Mouse (Mus musculus): ENCODE measurements at regions not wholly inside any gene's neighbourhood (a gene's known extent, or its start where the extent isn't known, plus 50 kb on each side); places are given as distances from the start of the nearest gene placed in this dataset.
A peak's percentile ranks its signal among the peaks of the same experiment; 100 is the strongest.
"Not testable (repeated sequence)": the region's sequence is repeated elsewhere in the genome, so short reads cannot be mapped to it uniquely, and the experiment has no call there.

GRCm38 (mm10) chr3:40405095-40405948 is 125.8 kb upstream of the Intu start:
- H3K27me3 ChIP-seq (ENCODE audit: insufficient read depth, poor library complexity, severe bottlenecking), result no peaks in the 10 kb centered on the region
- peaks cover 9% of the 10 kb centered on the region for H3K4me1 ChIP-seq (replicated peaks)
- H3K4me3 ChIP-seq, result no peak overlapping the region
- no peak overlapping the region for H3K27ac ChIP-seq
- no peak for DNase-seq (ENCODE audit: low spot score)
- WGBS, result 80% methylated on average over 18 of the region's 18 CpGs
- H3K36me3 ChIP-seq, result no peaks in the 10 kb centered on the region
- no peaks in the 10 kb centered on the region for H3K9me3 ChIP-seq

DNA sequence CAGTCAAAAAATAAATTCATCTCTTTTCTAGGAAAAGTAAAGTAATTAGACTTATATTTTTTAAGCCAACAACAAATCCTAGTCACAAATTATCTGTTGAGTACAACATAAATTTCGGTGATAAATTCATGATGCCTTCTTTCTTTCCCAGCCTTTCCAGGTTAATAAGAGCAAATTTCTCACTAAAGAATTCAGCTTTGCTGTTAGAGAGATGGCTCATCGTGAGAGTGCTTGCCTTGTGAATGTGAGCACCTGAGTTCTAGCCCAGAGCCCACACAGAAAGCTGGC is 125.2 kb upstream of the Intu start:
- H3K9me3 ChIP-seq, result no peaks in the 10 kb centered on the region
- H3K36me3 ChIP-seq, result no peaks in the 10 kb centered on the region
- DNase-seq (ENCODE audit: low spot score), result no peak
- H3K4me1 ChIP-seq (replicated peaks), result peaks cover 12% of the 10 kb centered on the region
- WGBS, result 91% methylated on average over 2 of the region's 2 CpGs
- no peak overlapping the region for H3K27ac ChIP-seq
- no peaks in the 10 kb centered on the region for H3K27me3 ChIP-seq (ENCODE audit: insufficient read depth, poor library complexity, severe bottlenecking)
- no peak overlapping the region for H3K4me3 ChIP-seq

DNA sequence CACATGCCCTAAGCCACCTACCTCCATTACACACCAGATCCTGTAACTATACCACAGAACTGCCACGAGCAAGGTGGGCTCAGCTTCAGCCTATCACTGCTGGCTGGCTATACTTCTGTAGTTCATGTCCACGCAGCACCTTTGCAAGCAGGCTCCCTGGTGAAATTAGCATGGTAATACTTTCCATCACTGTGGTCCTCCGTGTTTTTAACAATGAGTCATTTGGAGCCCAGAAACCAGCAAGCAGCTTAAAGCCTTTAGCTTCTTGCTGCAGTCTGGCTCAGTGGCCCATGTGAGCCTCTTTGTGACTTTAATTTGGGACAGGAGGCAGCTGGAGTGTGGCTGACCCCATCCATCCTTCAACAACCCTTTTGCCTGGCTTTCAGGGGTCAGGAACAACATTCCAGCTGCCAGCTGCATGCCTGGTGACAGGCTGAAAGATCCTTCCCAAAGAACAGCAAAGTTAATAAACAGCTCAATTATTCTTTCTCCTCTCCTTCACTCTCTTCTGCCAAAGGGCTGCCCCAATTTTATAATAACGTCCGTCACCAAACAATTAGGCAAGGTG is 122.1 kb upstream of the Intu start:
- peak; percentile 58 for DNase-seq (ENCODE audit: low spot score)
- peak overlapping the region; percentile 42 for H3K27ac ChIP-seq

DNA sequence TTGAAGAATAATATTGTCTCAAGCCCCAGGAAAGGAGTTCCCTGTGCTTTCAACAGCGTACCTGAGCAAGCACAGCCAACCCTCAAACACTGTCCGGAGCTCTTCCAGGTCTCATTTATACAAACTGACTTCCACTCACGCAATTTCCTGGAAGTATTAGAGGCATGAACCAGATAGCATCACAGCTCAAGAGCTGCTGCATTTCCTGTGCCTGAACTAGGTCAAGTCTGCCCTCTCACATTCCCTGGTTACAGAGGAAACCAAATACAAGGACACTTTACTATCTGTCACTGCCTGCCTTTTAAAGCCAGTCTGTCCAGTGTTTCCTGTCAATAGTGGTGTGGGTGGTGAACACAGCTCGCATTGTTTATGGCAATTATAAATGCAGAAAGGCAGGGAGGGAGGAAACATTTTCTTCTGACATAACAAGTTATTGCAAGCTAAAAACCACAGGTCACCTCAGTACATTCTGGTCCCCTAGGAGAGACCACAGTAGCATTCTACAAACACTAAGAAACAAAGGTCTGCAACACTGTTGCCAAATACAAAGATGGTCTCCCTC is 120.3 kb upstream of the Intu start:
- 83% methylated on average over 4 of the region's 4 CpGs for WGBS
- Histone ChIP-seq H3K27me3 (ENCODE audit: insufficient read depth, poor library complexity, severe bottlenecking) (no peaks in the 10 kb centered on the region), H3K9me3 (no peaks in the 10 kb centered on the region), H3K27ac (no peak overlapping the region), H3K4me1 (replicated peaks) (peaks cover 19% of the 10 kb centered on the region), H3K4me3 (no peak overlapping the region), H3K36me3 (no peaks in the 10 kb centered on the region)
- no peak for DNase-seq (ENCODE audit: low spot score)

More for the DNA sequence above, 122.1 kb upstream of the Intu start:
- Histone ChIP-seq H3K27me3 (ENCODE audit: insufficient read depth, poor library complexity, severe bottlenecking) (no peaks in the 10 kb centered on the region), H3K4me1 (replicated peaks) (peaks cover 19% of the 10 kb centered on the region), H3K4me3 (no peak overlapping the region), H3K9me3 (no peaks in the 10 kb centered on the region), H3K36me3 (no peaks in the 10 kb centered on the region)
- WGBS, result 35% methylated on average over 5 of the region's 5 CpGs

DNA sequence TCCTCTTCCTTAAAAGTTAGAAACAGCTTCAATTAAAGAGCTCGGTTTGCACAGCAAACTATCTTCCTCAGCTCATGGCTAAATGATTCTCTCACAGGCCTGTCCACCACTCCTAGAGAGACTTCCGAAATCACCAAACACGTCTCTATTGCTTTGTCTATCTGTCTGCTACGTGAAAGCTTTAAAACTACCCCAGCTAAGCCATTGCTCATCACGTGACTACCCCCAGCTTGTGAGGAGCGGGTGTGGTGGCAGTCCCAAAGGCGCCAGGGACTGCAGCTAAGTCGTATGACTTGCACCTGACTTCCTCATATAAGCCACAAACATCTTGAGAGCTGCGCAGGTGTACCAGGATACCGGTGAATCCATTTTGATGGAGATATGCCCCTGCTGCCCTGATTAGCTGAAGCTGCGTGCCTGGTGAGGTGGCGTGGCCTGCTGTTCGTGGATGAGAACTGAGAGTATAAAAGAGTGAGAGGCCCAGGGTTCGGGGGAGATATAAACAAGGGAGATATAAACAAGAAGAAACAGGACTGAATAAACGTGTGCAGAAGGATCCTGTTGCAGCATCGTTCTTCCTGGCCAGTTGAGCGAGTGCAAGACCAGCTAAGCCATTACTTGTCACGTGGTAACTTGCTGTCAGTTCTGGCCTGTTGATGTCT is 105.8 kb upstream of the Intu start:
- not testable (repeated sequence) for DNase-seq (ENCODE audit: low spot score); H3K27me3 ChIP-seq (ENCODE audit: insufficient read depth, poor library complexity, severe bottlenecking); H3K36me3 ChIP-seq; H3K4me1 ChIP-seq (replicated peaks); H3K4me3 ChIP-seq; H3K9me3 ChIP-seq; H3K27ac ChIP-seq
- 68% methylated on average over 18 of the region's 18 CpGs for WGBS

DNA sequence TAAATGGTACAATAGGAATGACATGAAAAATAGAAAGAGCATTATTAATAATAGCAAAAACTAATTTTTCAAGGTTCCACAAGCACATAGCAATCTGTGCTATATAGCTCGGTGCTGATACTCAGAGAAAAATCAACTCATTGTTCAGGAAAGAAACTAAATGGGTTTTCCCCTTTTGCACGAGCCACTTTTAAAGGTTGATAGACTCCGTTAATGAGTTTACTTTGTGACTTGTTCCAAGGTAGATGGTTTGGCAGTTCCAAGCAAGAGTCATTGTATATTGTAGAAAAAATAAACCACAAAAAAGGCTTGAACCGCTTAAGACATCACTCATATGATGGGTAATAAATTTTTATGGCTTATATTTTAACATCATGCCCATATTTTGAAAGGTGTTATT is 105.0 kb upstream of the Intu start:
- no peak for DNase-seq (ENCODE audit: low spot score)
- Histone ChIP-seq H3K4me1 (replicated peaks) (no peaks in the 10 kb centered on the region), H3K27ac (no peak overlapping the region), H3K4me3 (no peak overlapping the region), H3K27me3 (ENCODE audit: insufficient read depth, poor library complexity, severe bottlenecking) (no peaks in the 10 kb centered on the region), H3K9me3 (no peaks in the 10 kb centered on the region), H3K36me3 (no peaks in the 10 kb centered on the region)
- 89% methylated on average over 4 of the region's 4 CpGs for WGBS

GRCm38 (mm10) chr3:40428021-40428420 is 103.1 kb upstream of the Intu start:
- H3K36me3 ChIP-seq, result no peaks in the 10 kb centered on the region
- no peaks in the 10 kb centered on the region for H3K4me1 ChIP-seq (replicated peaks)
- H3K27me3 ChIP-seq (ENCODE audit: insufficient read depth, poor library complexity, severe bottlenecking), result no peaks in the 10 kb centered on the region
- WGBS, result 85% methylated on average over 5 of the region's 5 CpGs
- no peak overlapping the region for H3K4me3 ChIP-seq
- H3K9me3 ChIP-seq, result no peaks in the 10 kb centered on the region
- no peak overlapping the region for H3K27ac ChIP-seq
- no peak for DNase-seq (ENCODE audit: low spot score)

GRCm38 (mm10) chr3:40438251-40438650 is 92.8 kb upstream of the Intu start:
- H3K36me3 ChIP-seq, result no peaks in the 10 kb centered on the region
- WGBS, result 88% methylated on average over 4 of the region's 4 CpGs
- H3K4me3 ChIP-seq, result no peak overlapping the region
- no peak for DNase-seq (ENCODE audit: low spot score)
- no peaks in the 10 kb centered on the region for H3K9me3 ChIP-seq
- H3K4me1 ChIP-seq (replicated peaks), result peaks cover 9% of the 10 kb centered on the region
- no peak overlapping the region for H3K27ac ChIP-seq
- H3K27me3 ChIP-seq (ENCODE audit: insufficient read depth, poor library complexity, severe bottlenecking), result no peaks in the 10 kb centered on the region

DNA sequence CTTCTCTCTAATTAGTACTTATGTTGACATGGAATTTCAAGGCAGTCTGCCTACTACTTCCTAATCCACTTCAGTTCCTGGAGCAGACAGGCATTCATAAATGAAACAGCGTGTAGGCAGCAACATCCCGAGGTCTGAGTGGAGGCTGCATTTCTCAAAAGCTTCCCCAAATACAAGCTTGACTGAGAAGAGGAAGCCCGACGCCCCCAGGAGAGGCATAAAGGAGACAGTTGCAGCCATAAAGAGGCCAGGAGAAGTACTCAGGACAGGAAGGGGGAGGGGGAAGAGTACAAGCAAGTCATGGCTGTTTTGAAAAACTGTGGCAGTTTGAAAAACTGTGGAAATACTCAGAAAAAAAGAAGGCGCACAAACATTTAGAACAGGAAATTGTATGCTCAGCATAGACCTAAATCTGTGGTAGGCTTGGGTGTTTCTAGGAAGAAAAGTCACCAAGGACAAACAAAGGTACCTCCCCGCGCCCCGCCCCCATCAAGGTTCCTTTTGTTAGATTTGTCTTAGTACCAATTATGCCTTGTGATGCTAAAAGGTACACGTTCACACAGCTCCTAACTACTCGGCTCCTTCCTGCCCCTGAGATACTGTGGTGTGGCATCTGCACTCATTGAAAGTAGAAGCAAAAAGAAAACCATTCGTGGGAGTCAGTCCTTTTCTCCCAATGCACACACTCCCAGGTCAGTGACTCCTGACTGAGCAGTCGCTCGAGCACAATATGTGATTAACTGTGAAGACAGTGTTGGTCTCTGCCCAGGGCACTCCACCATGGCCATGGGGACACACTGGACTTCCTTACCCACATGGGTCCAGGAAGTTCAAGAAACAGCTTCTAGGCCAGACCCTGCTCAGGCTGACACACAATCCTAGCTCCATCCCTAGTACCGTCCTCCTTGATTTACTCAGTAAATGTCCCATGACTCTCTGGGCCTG is 89.7 kb upstream of the Intu start:
- no peak overlapping the region for H3K4me3 ChIP-seq
- H3K4me1 ChIP-seq (replicated peaks), result peaks cover 22% of the 10 kb centered on the region
- DNase-seq (ENCODE audit: low spot score), result no peak
- no peaks in the 10 kb centered on the region for H3K36me3 ChIP-seq
- WGBS, result 57% methylated on average over 14 of the region's 14 CpGs
- H3K27ac ChIP-seq, result peak overlapping the region; percentile 20; the same call in 1 of the 2 replicates
- no peaks in the 10 kb centered on the region for H3K27me3 ChIP-seq (ENCODE audit: insufficient read depth, poor library complexity, severe bottlenecking)
- H3K9me3 ChIP-seq, result no peaks in the 10 kb centered on the region

- Histone ChIP-seq H3K4me1 (replicated peaks) (peaks cover 22% of the 10 kb centered on the region), H3K27ac (peak overlapping the region; percentile 73), H3K4me3 (peak overlapping the region; percentile 31), H3K36me3 (no peaks in the 10 kb centered on the region), H3K27me3 (ENCODE audit: insufficient read depth, poor library complexity, severe bottlenecking) (no peaks in the 10 kb centered on the region), H3K9me3 (no peaks in the 10 kb centered on the region)
- WGBS, result 35% methylated on average over 20 of the region's 20 CpGs
- peak; percentile 85 for DNase-seq (ENCODE audit: low spot score)
These were observed 87.1 kb upstream of the Intu start for GRCm38 (mm10) chr3:40443788-40444595.

DNA sequence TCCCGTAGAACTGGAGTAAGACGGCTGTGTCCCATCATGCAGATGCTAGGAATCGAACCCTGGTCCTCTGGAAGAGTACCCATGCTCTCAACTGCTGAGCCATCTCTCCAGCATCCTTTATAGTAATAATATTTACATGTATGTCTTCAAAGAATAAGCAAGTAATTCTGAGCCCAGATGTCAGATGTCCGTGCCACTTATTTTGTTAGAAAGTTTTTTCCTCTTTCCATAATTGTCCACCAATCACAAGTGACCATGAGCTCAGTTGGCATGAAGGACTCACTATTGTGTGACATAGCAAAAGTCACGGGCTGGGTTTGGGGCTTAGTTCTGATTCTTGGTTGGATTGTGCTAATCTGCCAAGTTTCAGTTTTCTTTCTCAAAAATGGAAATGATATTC is 78.1 kb upstream of the Intu start:
- Histone ChIP-seq H3K27me3 (ENCODE audit: insufficient read depth, poor library complexity, severe bottlenecking) (no peaks in the 10 kb centered on the region), H3K4me3 (no peak overlapping the region), H3K27ac (no peak overlapping the region), H3K4me1 (replicated peaks) (peaks cover 8% of the 10 kb centered on the region), H3K36me3 (no peaks in the 10 kb centered on the region), H3K9me3 (no peaks in the 10 kb centered on the region)
- no peak for DNase-seq (ENCODE audit: low spot score)
- WGBS, result 91% methylated on average over 5 of the region's 5 CpGs

DNA sequence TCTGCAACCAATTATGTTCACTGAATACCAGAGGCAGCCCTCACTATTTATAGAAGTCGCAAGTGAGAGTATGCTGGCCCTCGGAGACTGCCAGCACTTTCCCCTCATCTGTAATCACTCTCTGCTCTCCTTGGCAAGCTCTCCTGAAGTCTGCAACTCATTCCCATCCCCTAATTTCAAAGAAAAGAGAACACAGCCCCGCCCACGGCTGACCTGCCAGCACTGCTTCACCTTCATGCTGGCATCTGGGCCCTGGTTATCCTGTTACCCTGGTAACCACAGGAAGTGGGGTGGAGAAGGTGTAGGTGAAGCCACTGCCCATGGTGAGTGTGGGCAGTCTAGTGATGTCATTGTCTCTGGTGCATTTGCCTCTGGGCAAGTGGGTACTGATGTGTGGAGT is 77.5 kb upstream of the Intu start:
- Histone ChIP-seq H3K9me3 (no peaks in the 10 kb centered on the region), H3K36me3 (no peaks in the 10 kb centered on the region), H3K4me3 (no peak overlapping the region), H3K4me1 (replicated peaks) (peaks cover 8% of the 10 kb centered on the region), H3K27ac (no peak overlapping the region), H3K27me3 (ENCODE audit: insufficient read depth, poor library complexity, severe bottlenecking) (no peaks in the 10 kb centered on the region)
- WGBS, result 53% methylated on average over 4 of the region's 4 CpGs
- DNase-seq (ENCODE audit: low spot score), result peak; percentile 30

All from hindbrain, embryonic 10.5 days (tissue).